Mouse (Mus musculus): ENCODE data around the gene Pde5a.

The Pde5a gene

GRCm38 (mm10) chr3:122728852-122729600, at the start of gene Pde5a:
Pde5a (plus strand) TSS chr3:122728947.
- DNase-seq (ENCODE audit: low spot score), result peak; percentile 68

GRCm38 (mm10) chr3:122680851-122681250, 47.9 kb upstream of the Pde5a start:
- no peak for DNase-seq (ENCODE audit: low spot score)

- no peak for DNase-seq (ENCODE audit: low spot score)
Observed at GRCm38 (mm10) chr3:122682352-122682751, 46.4 kb upstream of the Pde5a start.

GRCm38 (mm10) chr3:122684832-122685231, 43.9 kb upstream of the Pde5a start:
- DNase-seq (ENCODE audit: low spot score), result no peak

- DNase-seq (ENCODE audit: low spot score), result no peak
Observed at GRCm38 (mm10) chr3:122693039-122693438, 35.7 kb upstream of the Pde5a start.

- no peak for DNase-seq (ENCODE audit: low spot score)
Observed at GRCm38 (mm10) chr3:122695870-122696269, 32.9 kb upstream of the Pde5a start.

- DNase-seq (ENCODE audit: low spot score), result no peak
Observed at GRCm38 (mm10) chr3:122696672-122697071, 32.1 kb upstream of the Pde5a start.

- no peak for DNase-seq (ENCODE audit: low spot score)
Observed at GRCm38 (mm10) chr3:122704209-122704608, 24.5 kb upstream of the Pde5a start.

- no peak for DNase-seq (ENCODE audit: low spot score)
Observed at GRCm38 (mm10) chr3:122705246-122705645, 23.5 kb upstream of the Pde5a start.

- no peak for DNase-seq (ENCODE audit: low spot score)
Observed at GRCm38 (mm10) chr3:122708485-122708884, 20.3 kb upstream of the Pde5a start.

- no peak for DNase-seq (ENCODE audit: low spot score)
Observed at GRCm38 (mm10) chr3:122710141-122710540, 18.6 kb upstream of the Pde5a start.

- no peak for DNase-seq (ENCODE audit: low spot score)
Observed at GRCm38 (mm10) chr3:122718631-122719030, 10.1 kb upstream of the Pde5a start.

GRCm38 (mm10) chr3:122721522-122721921, 7.2 kb upstream of the Pde5a start:
- DNase-seq (ENCODE audit: low spot score), result no peak

- DNase-seq (ENCODE audit: low spot score), result peak; percentile 48
Observed at GRCm38 (mm10) chr3:122729601-122729959, 833 bp downstream of the Pde5a start.

GRCm38 (mm10) chr3:122729960-122730740, 1.4 kb downstream of the Pde5a start:
- peak; percentile 73 for DNase-seq (ENCODE audit: low spot score)

GRCm38 (mm10) chr3:122730741-122731235, 2.0 kb downstream of the Pde5a start:
- no peak for DNase-seq (ENCODE audit: low spot score)

- no peak for DNase-seq (ENCODE audit: low spot score)
Observed at GRCm38 (mm10) chr3:122733806-122734205, 5.1 kb downstream of the Pde5a start.

GRCm38 (mm10) chr3:122734329-122734728, 5.6 kb downstream of the Pde5a start:
- no peak for DNase-seq (ENCODE audit: low spot score)

- DNase-seq (ENCODE audit: low spot score), result no peak
Observed at GRCm38 (mm10) chr3:122739460-122739859, 10.7 kb downstream of the Pde5a start.

- no peak for DNase-seq (ENCODE audit: low spot score)
Observed at GRCm38 (mm10) chr3:122744265-122744664, 15.5 kb downstream of the Pde5a start.

GRCm38 (mm10) chr3:122747921-122748700, 19.4 kb downstream of the Pde5a start:
- no peak for DNase-seq (ENCODE audit: low spot score)

- no peak for DNase-seq (ENCODE audit: low spot score)
Observed at GRCm38 (mm10) chr3:122763240-122763761, 34.6 kb downstream of the Pde5a start.
